Mouse (Mus musculus): ENCODE results near the gene Ncapd2. TPM values are rescaled to one million over a fixed set of nuclear protein-coding genes. Genes with fewer than 3 reads are reported as not detected.
A peak's percentile ranks its signal among the peaks of the same experiment; 100 is the strongest.

Ncapd2 gene
- polyA plus RNA-seq, 1 experiment from 2014 or later: 98.1 TPM

GRCm38 (mm10) chr6:125196301-125196700 is 4.8 kb upstream of the Ncapd2 start:
- no peak overlapping the region for H3K27ac ChIP-seq (ENCODE audit: low read length)
- WGBS (ENCODE audit: insufficient replicate concordance): 68% methylated on average over 3 of the region's 3 CpGs
- no peak for ATAC-seq (ENCODE audit: low read depth)

GRCm38 (mm10) chr6:125195541-125196075 is 4.1 kb upstream of the Ncapd2 start:
- 52% methylated on average over 1 of the region's 1 CpGs for WGBS (ENCODE audit: insufficient replicate concordance)

More at GRCm38 (mm10) chr6:125196301-125196700, 4.8 kb upstream of the Ncapd2 start:
- Histone ChIP-seq H3K4me2 (ENCODE audit: low read depth, low read length) (no peak overlapping the region), H3K36me3 (ENCODE audit: control insufficient read depth, insufficient read depth) (peaks cover 16% of the 10 kb centered on the region), H3K27me3 (ENCODE audit: control insufficient read depth, insufficient read depth, low read depth, low read length) (no peaks in the 10 kb centered on the region), H3K9me3 (replicated peaks; ENCODE audit: control insufficient read depth, low read length) (no peaks in the 10 kb centered on the region), H3K4me1 (ENCODE audit: control insufficient read depth, low read depth, low read length) (peaks cover 6% of the 10 kb centered on the region), H3K9ac (ENCODE audit: low read depth, low read length) (no peak overlapping the region), H3K4me3 (ENCODE audit: low read depth, low read length) (no peak overlapping the region)

GRCm38 (mm10) chr6:125193390-125193789 is 1.9 kb upstream of the Ncapd2 start:
- WGBS (ENCODE audit: insufficient replicate concordance): 26% methylated on average over 7 of the region's 7 CpGs

More at GRCm38 (mm10) chr6:125195541-125196075, 4.1 kb upstream of the Ncapd2 start:
- H3K9me3 ChIP-seq (replicated peaks; ENCODE audit: control insufficient read depth, low read length): no peaks in the 10 kb centered on the region
- H3K36me3 ChIP-seq (ENCODE audit: control insufficient read depth, insufficient read depth): peaks cover 16% of the 10 kb centered on the region
- peaks cover 6% of the 10 kb centered on the region for H3K4me1 ChIP-seq (ENCODE audit: control insufficient read depth, low read depth, low read length)
- H3K27me3 ChIP-seq (ENCODE audit: control insufficient read depth, insufficient read depth, low read depth, low read length): no peaks in the 10 kb centered on the region
- H3K27ac ChIP-seq (ENCODE audit: low read length): no peak overlapping the region
- H3K9ac ChIP-seq (ENCODE audit: low read depth, low read length): no peak overlapping the region
- H3K4me3 ChIP-seq (ENCODE audit: low read depth, low read length): no peak overlapping the region
- no peak overlapping the region for H3K4me2 ChIP-seq (ENCODE audit: low read depth, low read length)
- ATAC-seq (ENCODE audit: low read depth): no peak

GRCm38 (mm10) chr6:125192841-125193240 is 1.3 kb upstream of the Ncapd2 start:
- Histone ChIP-seq H3K4me1 (ENCODE audit: control insufficient read depth, low read depth, low read length) (peaks cover 20% of the 10 kb centered on the region), H3K36me3 (ENCODE audit: control insufficient read depth, insufficient read depth) (peaks cover 36% of the 10 kb centered on the region), H3K27me3 (ENCODE audit: control insufficient read depth, insufficient read depth, low read depth, low read length) (no peaks in the 10 kb centered on the region), H3K4me2 (ENCODE audit: low read depth, low read length) (peak overlapping the region; percentile 92), H3K9ac (ENCODE audit: low read depth, low read length) (peak overlapping the region; percentile 77), H3K27ac (ENCODE audit: low read length) (peak overlapping the region; percentile 100), H3K4me3 (ENCODE audit: low read depth, low read length) (peak overlapping the region; percentile 81), H3K9me3 (replicated peaks; ENCODE audit: control insufficient read depth, low read length) (no peaks in the 10 kb centered on the region)
- ATAC-seq (ENCODE audit: low read depth): no peak
- 11% methylated on average over 5 of the region's 5 CpGs for WGBS (ENCODE audit: insufficient replicate concordance)

More at GRCm38 (mm10) chr6:125193390-125193789, 1.9 kb upstream of the Ncapd2 start:
- Histone ChIP-seq H3K4me1 (ENCODE audit: control insufficient read depth, low read depth, low read length) (peaks cover 17% of the 10 kb centered on the region), H3K4me3 (ENCODE audit: low read depth, low read length) (peak overlapping the region; percentile 81), H3K27me3 (ENCODE audit: control insufficient read depth, insufficient read depth, low read depth, low read length) (no peaks in the 10 kb centered on the region), H3K27ac (ENCODE audit: low read length) (peak overlapping the region; percentile 100), H3K9ac (ENCODE audit: low read depth, low read length) (peak overlapping the region; percentile 1; the same call in 1 of the 2 replicates), H3K36me3 (ENCODE audit: control insufficient read depth, insufficient read depth) (peaks cover 30% of the 10 kb centered on the region), H3K9me3 (replicated peaks; ENCODE audit: control insufficient read depth, low read length) (no peaks in the 10 kb centered on the region), H3K4me2 (ENCODE audit: low read depth, low read length) (peak overlapping the region; percentile 92)
- no peak for ATAC-seq (ENCODE audit: low read depth)

- peaks cover 42% of the 10 kb centered on the region for H3K36me3 ChIP-seq (ENCODE audit: control insufficient read depth, insufficient read depth)
- H3K4me3 ChIP-seq (ENCODE audit: low read depth, low read length): peak overlapping the region; percentile 81
- WGBS (ENCODE audit: insufficient replicate concordance): 0% methylated on average over 34 of the region's 34 CpGs
Observed at GRCm38 (mm10) chr6:125192016-125192714, 664 bp upstream of the Ncapd2 start.

GRCm38 (mm10) chr6:125190816-125191215 is 685 bp downstream of the Ncapd2 start:
- Histone ChIP-seq H3K4me1 (ENCODE audit: control insufficient read depth, low read depth, low read length) (peaks cover 20% of the 10 kb centered on the region), H3K36me3 (ENCODE audit: control insufficient read depth, insufficient read depth) (peaks cover 56% of the 10 kb centered on the region), H3K4me3 (ENCODE audit: low read depth, low read length) (peak overlapping the region; percentile 81), H3K9ac (ENCODE audit: low read depth, low read length) (peak overlapping the region; percentile 76), H3K27me3 (ENCODE audit: control insufficient read depth, insufficient read depth, low read depth, low read length) (no peaks in the 10 kb centered on the region), H3K4me2 (ENCODE audit: low read depth, low read length) (peak overlapping the region; percentile 57), H3K9me3 (replicated peaks; ENCODE audit: control insufficient read depth, low read length) (no peaks in the 10 kb centered on the region), H3K27ac (ENCODE audit: low read length) (peak overlapping the region; percentile 100)
- ATAC-seq (ENCODE audit: low read depth): no peak

More at GRCm38 (mm10) chr6:125192016-125192714, 664 bp upstream of the Ncapd2 start:
- Histone ChIP-seq H3K27me3 (ENCODE audit: control insufficient read depth, insufficient read depth, low read depth, low read length) (no peaks in the 10 kb centered on the region), H3K27ac (ENCODE audit: low read length) (peak overlapping the region; percentile 100), H3K4me1 (ENCODE audit: control insufficient read depth, low read depth, low read length) (peaks cover 20% of the 10 kb centered on the region), H3K4me2 (ENCODE audit: low read depth, low read length) (peak overlapping the region; percentile 92), H3K9me3 (replicated peaks; ENCODE audit: control insufficient read depth, low read length) (no peaks in the 10 kb centered on the region), H3K9ac (ENCODE audit: low read depth, low read length) (peak overlapping the region; percentile 77)
- ATAC-seq (ENCODE audit: low read depth): peak; percentile 87

GRCm38 (mm10) chr6:125186203-125186602 is 5.3 kb downstream of the Ncapd2 start:
- peaks cover 14% of the 10 kb centered on the region for H3K4me1 ChIP-seq (ENCODE audit: control insufficient read depth, low read depth, low read length)
- no peak for ATAC-seq (ENCODE audit: low read depth)
- H3K4me2 ChIP-seq (ENCODE audit: low read depth, low read length): no peak overlapping the region
- H3K9me3 ChIP-seq (replicated peaks; ENCODE audit: control insufficient read depth, low read length): no peaks in the 10 kb centered on the region
- H3K9ac ChIP-seq (ENCODE audit: low read depth, low read length): no peak overlapping the region
- peaks cover 83% of the 10 kb centered on the region for H3K36me3 ChIP-seq (ENCODE audit: control insufficient read depth, insufficient read depth)
- H3K4me3 ChIP-seq (ENCODE audit: low read depth, low read length): no peak overlapping the region
- H3K27ac ChIP-seq (ENCODE audit: low read length): no peak overlapping the region
- H3K27me3 ChIP-seq (ENCODE audit: control insufficient read depth, insufficient read depth, low read depth, low read length): no peaks in the 10 kb centered on the region
- WGBS (ENCODE audit: insufficient replicate concordance): 88% methylated on average over 10 of the region's 10 CpGs

- no peak overlapping the region for H3K9ac ChIP-seq (ENCODE audit: low read depth, low read length)
- 84% methylated on average over 5 of the region's 5 CpGs for WGBS (ENCODE audit: insufficient replicate concordance)
- no peak overlapping the region for H3K4me3 ChIP-seq (ENCODE audit: low read depth, low read length)
- H3K27ac ChIP-seq (ENCODE audit: low read length): no peak overlapping the region
- peaks cover 98% of the 10 kb centered on the region for H3K36me3 ChIP-seq (ENCODE audit: control insufficient read depth, insufficient read depth)
- H3K4me1 ChIP-seq (ENCODE audit: control insufficient read depth, low read depth, low read length): no peaks in the 10 kb centered on the region
- no peaks in the 10 kb centered on the region for H3K27me3 ChIP-seq (ENCODE audit: control insufficient read depth, insufficient read depth, low read depth, low read length)
- no peak overlapping the region for H3K4me2 ChIP-seq (ENCODE audit: low read depth, low read length)
- no peak for ATAC-seq (ENCODE audit: low read depth)
- no peaks in the 10 kb centered on the region for H3K9me3 ChIP-seq (replicated peaks; ENCODE audit: control insufficient read depth, low read length)
Observed at GRCm38 (mm10) chr6:125182133-125182532, 9.4 kb downstream of the Ncapd2 start.

GRCm38 (mm10) chr6:125179601-125180000 is 11.9 kb downstream of the Ncapd2 start:
- WGBS (ENCODE audit: insufficient replicate concordance): 92% methylated on average over 7 of the region's 7 CpGs
- H3K9me3 ChIP-seq (replicated peaks; ENCODE audit: control insufficient read depth, low read length): no peaks in the 10 kb centered on the region
- H3K27ac ChIP-seq (ENCODE audit: low read length): no peak overlapping the region
- no peak overlapping the region for H3K9ac ChIP-seq (ENCODE audit: low read depth, low read length)
- no peak overlapping the region for H3K4me2 ChIP-seq (ENCODE audit: low read depth, low read length)
- peaks cover 98% of the 10 kb centered on the region for H3K36me3 ChIP-seq (ENCODE audit: control insufficient read depth, insufficient read depth)
- H3K4me1 ChIP-seq (ENCODE audit: control insufficient read depth, low read depth, low read length): no peaks in the 10 kb centered on the region
- ATAC-seq (ENCODE audit: low read depth): no peak
- H3K4me3 ChIP-seq (ENCODE audit: low read depth, low read length): no peak overlapping the region
- H3K27me3 ChIP-seq (ENCODE audit: control insufficient read depth, insufficient read depth, low read depth, low read length): no peaks in the 10 kb centered on the region
